Comparison of ENCODE assay signal across 9 mouse cellular contexts in the genomic region with DNA sequence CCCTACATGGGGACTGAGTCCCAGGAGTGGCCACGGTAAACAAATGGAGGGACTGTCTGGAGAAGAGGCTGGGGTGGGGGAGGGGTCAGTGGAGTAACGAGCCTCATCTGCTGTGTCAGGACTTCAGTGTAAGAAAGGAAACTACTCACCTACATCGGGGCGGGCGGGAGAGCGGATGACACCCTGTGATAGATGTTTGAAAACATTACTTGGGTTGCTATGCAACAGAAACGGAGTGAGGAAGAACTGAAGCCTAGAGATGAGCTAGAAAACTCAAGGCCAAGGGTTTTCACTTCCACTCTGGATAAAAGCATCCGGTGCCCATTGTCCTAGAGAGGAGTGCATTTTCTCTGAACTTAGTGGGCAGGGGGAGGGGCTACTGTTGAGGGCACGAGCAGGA. TPM values are rescaled to one million over a fixed set of nuclear protein-coding genes. Genes with fewer than 3 reads are reported as not detected.
DNase-seq lines count a peak whose midpoint lies in the region; ATAC-seq and TF ChIP-seq lines count a peak whose summit lies in the region.
"Had no signal": no experiment of that assay in that cellular context is flagged by ENCODE, and none has a peak within 500 bp of the region (broad histone marks: within the 10 kb centered on the region; RNA-seq: fewer than 3 reads in every experiment).

No protein-coding gene starts in this region.

- H3K4me1 ChIP-seq in forebrain, postnatal 0 days (ENCODE audit: insufficient read depth): no peaks in the 10 kb centered on the region
- peaks cover 7% of the 10 kb centered on the region; the same call in 1 of the 2 replicates for H3K4me1 ChIP-seq in forebrain, embryonic 13.5 days
- H3K4me1 ChIP-seq in stomach, embryonic 16.5 days (ENCODE audit: control insufficient read depth, insufficient read depth, low read length): no peaks in the 10 kb centered on the region
- no peaks in the 10 kb centered on the region for H3K4me1 ChIP-seq in stomach, postnatal 0 days (replicated peaks; ENCODE audit: control insufficient read depth, insufficient read depth)
- H3K4me1 ChIP-seq: forebrain, embryonic 15.5 days had no signal

- H3K36me3 ChIP-seq in forebrain, postnatal 0 days (ENCODE audit: insufficient read depth): no peaks in the 10 kb centered on the region
- no peaks in the 10 kb centered on the region for H3K36me3 ChIP-seq in forebrain, embryonic 13.5 days (ENCODE audit: poor library complexity, severe bottlenecking)
- no peaks in the 10 kb centered on the region for H3K36me3 ChIP-seq in stomach, embryonic 16.5 days (ENCODE audit: control insufficient read depth, insufficient read depth, low read length)
- H3K36me3 ChIP-seq in stomach, postnatal 0 days (ENCODE audit: control insufficient read depth, insufficient read depth, low read length): no peaks in the 10 kb centered on the region
- H3K36me3 ChIP-seq: forebrain, embryonic 15.5 days had no signal

- peak; percentile 29; the same call in 1 of the 2 replicates for ATAC-seq in forebrain, postnatal 0 days
- ATAC-seq in forebrain, embryonic 13.5 days: no peak
- 0 out of 2 replicates have a peak, but pooled peaks have one; percentile 17 for ATAC-seq in stomach, embryonic 16.5 days (ENCODE audit: insufficient read depth, low FRiP score)
- no peak for ATAC-seq in stomach, postnatal 0 days (ENCODE audit: low FRiP score, low TSS enrichment)
- ATAC-seq: forebrain, embryonic 15.5 days had no signal

- no peaks in the 10 kb centered on the region for H3K27me3 ChIP-seq in forebrain, postnatal 0 days (ENCODE audit: insufficient read depth, low read length)
- H3K27me3 ChIP-seq in forebrain, embryonic 13.5 days: no peaks in the 10 kb centered on the region
- H3K27me3 ChIP-seq in stomach, embryonic 16.5 days (ENCODE audit: control insufficient read depth, insufficient read depth, low read length): no peaks in the 10 kb centered on the region
- H3K27me3 ChIP-seq in stomach, postnatal 0 days (ENCODE audit: control insufficient read depth, insufficient read depth, low read length): no peaks in the 10 kb centered on the region
- H3K27me3 ChIP-seq: forebrain, embryonic 15.5 days had no signal

- TF ChIP-seq EP300 in stomach, postnatal 0 days (optimal IDR thresholded peaks at IDR 0.05): no peak

- no peaks in the 10 kb centered on the region for H3K9me3 ChIP-seq in forebrain, postnatal 0 days (ENCODE audit: low read length)
- H3K9me3 ChIP-seq in forebrain, embryonic 13.5 days (replicated peaks): no peaks in the 10 kb centered on the region
- H3K9me3 ChIP-seq in stomach, embryonic 16.5 days (replicated peaks; ENCODE audit: control insufficient read depth, low read length): no peaks in the 10 kb centered on the region
- H3K9me3 ChIP-seq in stomach, postnatal 0 days (ENCODE audit: control insufficient read depth, low read length): no peaks in the 10 kb centered on the region
- H3K9me3 ChIP-seq: forebrain, embryonic 15.5 days had no signal

- no peak for TF ChIP-seq CTCF in forebrain, postnatal 0 days (IDR thresholded peaks at IDR 0.05; ENCODE audit: low read depth)
- TF ChIP-seq CTCF in stomach, postnatal 0 days (IDR thresholded peaks at IDR 0.05; ENCODE audit: low read depth): no peak

- intact Hi-C loops in left cerebral cortex, postnatal 10 days (cut with DNase I): no loop called here

- H3K4me3 ChIP-seq in forebrain, postnatal 0 days (ENCODE audit: low read depth, low read length): no peak overlapping the region
- H3K4me3 ChIP-seq in forebrain, embryonic 13.5 days: no peak overlapping the region
- no peak overlapping the region for H3K4me3 ChIP-seq in stomach, embryonic 16.5 days (replicated peaks; ENCODE audit: low read length)
- H3K4me3 ChIP-seq in stomach, postnatal 0 days (ENCODE audit: low read depth, low read length): no peak overlapping the region
- H3K4me3 ChIP-seq: forebrain, embryonic 15.5 days had no signal

- WGBS in forebrain, postnatal 0 days: 31% methylated on average over 9 of the region's 9 CpGs
- 35% methylated on average over 9 of the region's 9 CpGs for WGBS in forebrain, embryonic 13.5 days
- 20% methylated on average over 9 of the region's 9 CpGs for WGBS in stomach, embryonic 16.5 days
- WGBS in stomach, postnatal 0 days: 21% methylated on average over 9 of the region's 9 CpGs

- no peak overlapping the region for H3K9ac ChIP-seq in forebrain, postnatal 0 days
- no peak overlapping the region for H3K9ac ChIP-seq in forebrain, embryonic 13.5 days
- no peak overlapping the region for H3K9ac ChIP-seq in stomach, embryonic 16.5 days (ENCODE audit: low read length)
- no peak overlapping the region for H3K9ac ChIP-seq in stomach, postnatal 0 days (ENCODE audit: low read length)
- H3K9ac ChIP-seq: forebrain, embryonic 15.5 days had no signal

- H3K27ac ChIP-seq in forebrain, postnatal 0 days (ENCODE audit: low read depth, low read length): no peak overlapping the region
- no peak overlapping the region for H3K27ac ChIP-seq in forebrain, embryonic 13.5 days
- H3K27ac ChIP-seq in stomach, embryonic 16.5 days (ENCODE audit: low read length): no peak overlapping the region
- no peak overlapping the region for H3K27ac ChIP-seq in stomach, postnatal 0 days (replicated peaks)
- H3K27ac ChIP-seq: forebrain, embryonic 15.5 days had no signal

- no peak overlapping the region for H3K4me2 ChIP-seq in forebrain, postnatal 0 days (ENCODE audit: low read depth)
- no peak overlapping the region for H3K4me2 ChIP-seq in forebrain, embryonic 13.5 days
- H3K4me2 ChIP-seq in stomach, embryonic 16.5 days (ENCODE audit: low read depth, low read length): no peak overlapping the region
- H3K4me2 ChIP-seq in stomach, postnatal 0 days (replicated peaks; ENCODE audit: low read depth): no peak overlapping the region
- H3K4me2 ChIP-seq: forebrain, embryonic 15.5 days had no signal

- DNase-seq in forebrain, postnatal 0 days: no peak
- DNase-seq in stomach, postnatal 0 days (ENCODE audit: low spot score): no peak
- DNase-seq in mesoderm, embryonic 11.5 days (ENCODE audit: low read depth, low spot score): peak; percentile 33
- no peak for DNase-seq in ovary, adult 18-20 months (ENCODE audit: low spot score)
- no peak for DNase-seq in adrenal gland, postnatal 10 days
- no peak for DNase-seq in left cerebral cortex, postnatal 10 days (ENCODE audit: extremely low spot score in 1 of 2, low spot score in 2 of 2)

RNA-seq across cellular contexts. Expression of a gene that starts 6.3 kb away (rescaled TPM):
- total RNA-seq in forebrain, postnatal 0 days (2014; rRNA removed): 0.08 and 0.24 TPM in 2 replicates
- 0.12 and 0.13 TPM in 2 replicates for polyA plus RNA-seq in forebrain, postnatal 0 days (2015; fragmentation: Nextera tagmentation; extraction: Ambion mirVana)
- polyA plus RNA-seq in forebrain, embryonic 13.5 days (2015; fragmentation: Nextera tagmentation; extraction: Ambion mirVana): 0.05 TPM in 1 of 2 replicates, not detected in the other
- 0.18 and 0.44 TPM in 2 replicates for polyA plus RNA-seq in stomach, embryonic 16.5 days (2015; fragmentation: Nextera tagmentation; extraction: Ambion mirVana)
- polyA plus RNA-seq in stomach, postnatal 0 days (2015; fragmentation: Nextera tagmentation; extraction: Ambion mirVana): 0.17 and 0.18 TPM in 2 replicates
- total RNA-seq in adrenal gland, postnatal 10 days (2021): under 1 TPM; 0.36 to 0.45 TPM
- under 1 TPM; 0.47 to 0.59 TPM for total RNA-seq in left cerebral cortex, postnatal 10 days (2021)

RNA-seq across cellular contexts. Expression of a gene that starts 29.4 kb away (rescaled TPM):
- total RNA-seq in forebrain, postnatal 0 days (2014; rRNA removed): 30.3 and 37.6 TPM in 2 replicates
- 28.9 and 29.3 TPM in 2 replicates for polyA plus RNA-seq in forebrain, postnatal 0 days (2015; fragmentation: Nextera tagmentation; extraction: Ambion mirVana)
- 36.8 and 37.9 TPM in 2 replicates for polyA plus RNA-seq in forebrain, embryonic 13.5 days (2015; fragmentation: Nextera tagmentation; extraction: Ambion mirVana)
- polyA plus RNA-seq in stomach, embryonic 16.5 days (2015; fragmentation: Nextera tagmentation; extraction: Ambion mirVana): 30.1 and 31.2 TPM in 2 replicates
- polyA plus RNA-seq in stomach, postnatal 0 days (2015; fragmentation: Nextera tagmentation; extraction: Ambion mirVana): 19.9 TPM in 2 replicates
- 10 to 100 TPM; 28.1 to 32.2 TPM for total RNA-seq in adrenal gland, postnatal 10 days (2021)
- total RNA-seq in left cerebral cortex, postnatal 10 days (2021): 10 to 100 TPM; 25.8 to 28.5 TPM

RNA-seq across cellular contexts. Expression of a gene that starts 29.6 kb away (rescaled TPM):
- total RNA-seq in forebrain, postnatal 0 days (2014; rRNA removed): 4.7 and 9.2 TPM in 2 replicates
- 8.8 and 10.4 TPM in 2 replicates for polyA plus RNA-seq in forebrain, postnatal 0 days (2015; fragmentation: Nextera tagmentation; extraction: Ambion mirVana)
- 100 and 102 TPM in 2 replicates for polyA plus RNA-seq in forebrain, embryonic 13.5 days (2015; fragmentation: Nextera tagmentation; extraction: Ambion mirVana)
- polyA plus RNA-seq in stomach, embryonic 16.5 days (2015; fragmentation: Nextera tagmentation; extraction: Ambion mirVana): 81.6 and 82.0 TPM in 2 replicates
- 18.9 and 24.1 TPM in 2 replicates for polyA plus RNA-seq in stomach, postnatal 0 days (2015; fragmentation: Nextera tagmentation; extraction: Ambion mirVana)
- 10 to 100 TPM; 11.5 to 14.4 TPM for total RNA-seq in adrenal gland, postnatal 10 days (2021)
- total RNA-seq in left cerebral cortex, postnatal 10 days (2021): 1 to 10 TPM; 3.3 to 3.8 TPM

RNA-seq across cellular contexts. Expression of a gene that starts 40.5 kb away (rescaled TPM):
- 80.0 and 84.0 TPM in 2 replicates for total RNA-seq in forebrain, postnatal 0 days (2014; rRNA removed)
- polyA plus RNA-seq in forebrain, postnatal 0 days (2015; fragmentation: Nextera tagmentation; extraction: Ambion mirVana): 86.1 and 99.6 TPM in 2 replicates
- 99.2 and 99.3 TPM in 2 replicates for polyA plus RNA-seq in forebrain, embryonic 13.5 days (2015; fragmentation: Nextera tagmentation; extraction: Ambion mirVana)
- 69.8 and 73.7 TPM in 2 replicates for polyA plus RNA-seq in stomach, embryonic 16.5 days (2015; fragmentation: Nextera tagmentation; extraction: Ambion mirVana)
- polyA plus RNA-seq in stomach, postnatal 0 days (2015; fragmentation: Nextera tagmentation; extraction: Ambion mirVana): 79.7 and 81.1 TPM in 2 replicates
- 10 to 100 TPM; 69.2 to 71.5 TPM for total RNA-seq in adrenal gland, postnatal 10 days (2021)
- 10 to 100 TPM; 62.7 to 68.2 TPM for total RNA-seq in left cerebral cortex, postnatal 10 days (2021)

RNA-seq across cellular contexts. Expression of a gene that starts 54.5 kb away (rescaled TPM):
- 14.9 and 17.5 TPM in 2 replicates for total RNA-seq in forebrain, postnatal 0 days (2014; rRNA removed)
- polyA plus RNA-seq in forebrain, postnatal 0 days (2015; fragmentation: Nextera tagmentation; extraction: Ambion mirVana): 43.5 and 49.3 TPM in 2 replicates
- polyA plus RNA-seq in forebrain, embryonic 13.5 days (2015; fragmentation: Nextera tagmentation; extraction: Ambion mirVana): 39.5 and 41.9 TPM in 2 replicates
- 21.6 and 23.6 TPM in 2 replicates for polyA plus RNA-seq in stomach, embryonic 16.5 days (2015; fragmentation: Nextera tagmentation; extraction: Ambion mirVana)
- 23.9 and 25.7 TPM in 2 replicates for polyA plus RNA-seq in stomach, postnatal 0 days (2015; fragmentation: Nextera tagmentation; extraction: Ambion mirVana)
- total RNA-seq in adrenal gland, postnatal 10 days (2021): 10 to 100 TPM; 24.2 to 39.4 TPM
- 10 to 100 TPM; 15.3 to 15.5 TPM for total RNA-seq in left cerebral cortex, postnatal 10 days (2021)

Comparison
In these comparisons a context has a peak if more than half of its experiments do, and no peak if none do; other contexts are left out.
1. ATAC-seq: peak in forebrain, postnatal 0 days (single experiment) and stomach, embryonic 16.5 days (single experiment); none in forebrain, embryonic 13.5 days (single experiment) and stomach, postnatal 0 days (single experiment).